Mouse (Mus musculus): ENCODE results near the gene Kcnh4. TPM values are rescaled to one million over a fixed set of nuclear protein-coding genes. Genes with fewer than 3 reads are reported as not detected.

Gene Kcnh4
- polyA plus RNA-seq, 1 experiment from 2014 or later, result 3.4 TPM

DNA sequence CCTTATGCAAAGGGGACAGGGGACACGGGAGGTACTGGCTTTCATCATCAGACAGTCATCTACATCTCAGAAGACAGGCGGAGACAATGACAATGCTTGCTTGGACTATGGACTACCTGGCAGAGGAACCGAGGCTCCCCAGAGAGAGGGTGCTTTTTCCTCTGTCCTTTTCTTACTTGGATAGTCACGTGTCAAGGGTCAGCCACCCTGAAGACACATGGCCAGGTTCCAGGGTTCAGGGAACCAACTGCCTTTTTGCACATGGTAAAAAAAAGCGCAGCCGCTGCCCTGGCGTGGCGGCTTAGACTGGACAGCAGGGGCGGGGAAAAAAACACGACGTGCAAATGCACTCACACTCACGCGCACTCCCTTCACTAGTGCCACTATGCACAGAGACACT lies 22.8 kb upstream of the Kcnh4 start:
- Histone ChIP-seq H3K4me2 (no peak overlapping the region), H3K4me1 (no peaks in the 10 kb centered on the region), H3K9ac (no peak overlapping the region), H3K36me3 (ENCODE audit: poor library complexity, severe bottlenecking) (peaks cover 17% of the 10 kb centered on the region), H3K9me3 (replicated peaks) (no peaks in the 10 kb centered on the region), H3K27ac (no peak overlapping the region), H3K27me3 (no peaks in the 10 kb centered on the region), H3K4me3 (no peak overlapping the region)
- 90% methylated on average over 13 of the region's 13 CpGs for WGBS
- ATAC-seq, result no peak

DNA sequence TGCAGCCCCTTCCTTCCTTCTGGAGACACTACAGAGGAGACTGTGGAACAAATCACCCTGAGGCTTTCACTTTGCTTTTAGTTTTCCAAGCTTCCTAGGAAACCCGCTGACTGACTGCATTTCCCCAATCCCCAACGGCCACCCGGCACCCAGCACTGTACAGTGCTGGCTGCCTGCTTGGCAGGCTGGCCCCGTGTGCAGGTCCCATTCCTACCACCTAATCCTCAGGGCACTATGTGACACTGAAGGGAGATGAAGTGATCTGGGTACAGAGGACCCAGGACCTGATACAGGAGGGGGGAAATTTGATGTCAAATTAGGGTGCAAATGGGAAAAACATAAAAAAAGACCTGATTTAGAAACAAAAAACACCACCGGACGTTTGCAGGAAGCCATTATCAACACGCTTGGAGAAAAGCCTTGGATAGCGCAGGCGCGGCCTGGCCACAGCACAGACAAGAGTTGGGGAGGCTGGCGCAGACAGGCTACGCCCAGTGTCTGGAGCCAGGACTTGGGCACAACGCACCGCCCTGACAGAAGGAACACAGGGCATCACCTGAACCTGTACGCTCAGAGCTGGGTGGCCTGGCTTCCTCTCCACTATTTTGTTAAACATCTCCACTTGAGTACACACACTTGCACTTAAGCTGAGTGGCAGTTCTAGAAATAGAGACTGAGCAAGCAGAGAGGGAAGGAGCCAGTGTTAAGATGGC lies 22.2 kb upstream of the Kcnh4 start:
- Histone ChIP-seq H3K4me2 (no peak overlapping the region), H3K36me3 (ENCODE audit: poor library complexity, severe bottlenecking) (peaks cover 17% of the 10 kb centered on the region), H3K9me3 (replicated peaks) (no peaks in the 10 kb centered on the region), H3K9ac (no peak overlapping the region), H3K27me3 (no peaks in the 10 kb centered on the region), H3K4me3 (no peak overlapping the region), H3K4me1 (no peaks in the 10 kb centered on the region), H3K27ac (no peak overlapping the region)
- 90% methylated on average over 15 of the region's 15 CpGs for WGBS
- no peak for ATAC-seq

DNA sequence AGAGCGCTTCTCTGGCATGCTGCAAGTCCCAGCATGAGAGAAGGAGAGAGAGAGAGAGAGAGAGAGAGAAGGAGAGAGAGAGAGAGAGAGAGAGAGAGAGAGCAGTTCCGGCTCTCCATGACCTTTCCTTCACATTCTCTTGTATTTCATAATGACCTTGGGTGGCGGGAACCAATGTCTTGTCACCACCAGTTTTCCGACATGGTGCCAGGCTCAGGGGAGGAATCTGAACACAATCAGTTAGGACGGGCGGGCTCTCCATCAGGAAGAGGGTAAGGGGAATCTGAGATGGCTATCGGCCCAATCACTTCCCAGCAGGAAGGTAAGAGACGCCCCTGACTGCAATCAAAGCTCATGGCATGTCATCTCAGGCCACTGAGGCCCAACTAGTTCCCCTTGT lies 20.5 kb upstream of the Kcnh4 start:
- H3K9ac ChIP-seq, result no peak overlapping the region
- no peaks in the 10 kb centered on the region for H3K9me3 ChIP-seq (replicated peaks)
- no peaks in the 10 kb centered on the region for H3K27me3 ChIP-seq
- H3K4me3 ChIP-seq, result no peak overlapping the region
- H3K27ac ChIP-seq, result no peak overlapping the region; the same call in 1 of the 2 replicates
- H3K4me1 ChIP-seq, result no peaks in the 10 kb centered on the region
- no peak overlapping the region for H3K4me2 ChIP-seq
- no peak for ATAC-seq
- peaks cover 17% of the 10 kb centered on the region for H3K36me3 ChIP-seq (ENCODE audit: poor library complexity, severe bottlenecking)
- WGBS, result 79% methylated on average over 8 of the region's 8 CpGs

DNA sequence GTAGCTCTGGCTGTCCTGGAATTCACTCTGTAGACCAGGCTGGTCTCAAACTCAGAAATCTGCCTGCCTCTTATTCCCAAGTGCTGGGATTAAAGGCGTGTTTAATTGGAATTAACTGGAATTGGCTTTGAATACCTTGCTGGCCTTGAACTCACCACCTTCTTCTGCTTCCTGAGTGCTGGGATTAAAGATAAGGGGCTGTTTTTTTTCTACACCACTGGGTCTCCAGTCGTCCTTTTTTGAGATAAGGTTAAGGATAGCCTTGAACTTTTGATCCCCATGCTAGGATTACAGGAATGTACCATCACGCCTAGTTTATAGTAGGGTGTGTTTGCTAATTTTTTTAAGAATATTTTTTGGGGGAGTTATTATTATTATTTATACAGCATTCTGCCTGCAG lies 18.3 kb upstream of the Kcnh4 start:
- Histone ChIP-seq H3K4me2 (no peak overlapping the region), H3K27ac (no peak overlapping the region), H3K4me1 (no peaks in the 10 kb centered on the region), H3K27me3 (no peaks in the 10 kb centered on the region), H3K9ac (no peak overlapping the region), H3K36me3 (ENCODE audit: poor library complexity, severe bottlenecking) (peaks cover 10% of the 10 kb centered on the region), H3K4me3 (no peak overlapping the region), H3K9me3 (replicated peaks) (no peaks in the 10 kb centered on the region)
- 81% methylated on average over 3 of the region's 3 CpGs for WGBS
- no peak for ATAC-seq

DNA sequence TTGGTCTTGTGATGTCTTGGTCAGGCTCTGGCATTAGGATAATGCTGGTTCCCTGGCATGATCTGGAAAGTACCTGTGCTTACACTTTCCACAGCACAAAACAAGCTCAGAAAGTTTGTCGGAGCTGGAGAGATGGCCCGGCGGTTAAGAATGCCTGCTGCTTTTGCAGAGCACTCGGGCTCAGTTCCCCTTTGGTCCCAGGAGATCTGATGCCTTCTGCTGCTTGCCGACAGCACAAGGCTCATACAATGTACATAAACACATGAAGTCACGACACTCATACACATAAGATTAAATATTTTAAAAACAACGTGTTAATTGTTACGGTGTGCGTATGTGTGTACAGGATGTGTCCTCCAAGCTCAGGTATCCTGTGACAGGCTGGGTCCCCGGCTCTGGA lies 16.2 kb upstream of the Kcnh4 start:
- Histone ChIP-seq H3K9me3 (replicated peaks) (no peaks in the 10 kb centered on the region), H3K36me3 (ENCODE audit: poor library complexity, severe bottlenecking) (no peaks in the 10 kb centered on the region), H3K27ac (no peak overlapping the region), H3K27me3 (no peaks in the 10 kb centered on the region), H3K4me1 (no peaks in the 10 kb centered on the region), H3K9ac (no peak overlapping the region), H3K4me2 (no peak overlapping the region), H3K4me3 (no peak overlapping the region)
- 87% methylated on average over 10 of the region's 10 CpGs for WGBS
- ATAC-seq, result no peak

DNA sequence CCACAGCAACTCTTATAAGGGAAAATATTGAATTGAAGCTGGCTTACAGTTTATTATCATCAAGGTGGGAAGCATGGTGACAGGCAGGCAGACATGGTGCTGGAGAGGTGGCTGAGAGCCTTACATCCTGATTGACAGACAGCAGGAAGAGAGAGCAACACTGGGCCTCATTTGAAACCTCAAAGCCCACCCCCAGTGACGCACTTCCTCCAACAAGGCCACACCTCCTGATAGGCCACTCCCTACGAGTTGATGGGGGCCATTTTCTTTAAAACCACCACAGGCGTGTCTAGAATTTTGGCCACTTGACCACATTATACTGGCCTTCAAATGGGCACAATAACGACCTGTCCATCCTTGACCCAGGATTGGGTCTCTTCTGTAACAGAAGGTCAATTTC lies 14.5 kb upstream of the Kcnh4 start:
- ATAC-seq, result no peak
- Histone ChIP-seq H3K9ac (no peak overlapping the region), H3K4me2 (no peak overlapping the region), H3K36me3 (ENCODE audit: poor library complexity, severe bottlenecking) (no peaks in the 10 kb centered on the region), H3K27me3 (no peaks in the 10 kb centered on the region), H3K27ac (no peak overlapping the region), H3K4me1 (no peaks in the 10 kb centered on the region), H3K9me3 (replicated peaks) (no peaks in the 10 kb centered on the region), H3K4me3 (no peak overlapping the region)
- WGBS, result 81% methylated on average over 4 of the region's 4 CpGs

DNA sequence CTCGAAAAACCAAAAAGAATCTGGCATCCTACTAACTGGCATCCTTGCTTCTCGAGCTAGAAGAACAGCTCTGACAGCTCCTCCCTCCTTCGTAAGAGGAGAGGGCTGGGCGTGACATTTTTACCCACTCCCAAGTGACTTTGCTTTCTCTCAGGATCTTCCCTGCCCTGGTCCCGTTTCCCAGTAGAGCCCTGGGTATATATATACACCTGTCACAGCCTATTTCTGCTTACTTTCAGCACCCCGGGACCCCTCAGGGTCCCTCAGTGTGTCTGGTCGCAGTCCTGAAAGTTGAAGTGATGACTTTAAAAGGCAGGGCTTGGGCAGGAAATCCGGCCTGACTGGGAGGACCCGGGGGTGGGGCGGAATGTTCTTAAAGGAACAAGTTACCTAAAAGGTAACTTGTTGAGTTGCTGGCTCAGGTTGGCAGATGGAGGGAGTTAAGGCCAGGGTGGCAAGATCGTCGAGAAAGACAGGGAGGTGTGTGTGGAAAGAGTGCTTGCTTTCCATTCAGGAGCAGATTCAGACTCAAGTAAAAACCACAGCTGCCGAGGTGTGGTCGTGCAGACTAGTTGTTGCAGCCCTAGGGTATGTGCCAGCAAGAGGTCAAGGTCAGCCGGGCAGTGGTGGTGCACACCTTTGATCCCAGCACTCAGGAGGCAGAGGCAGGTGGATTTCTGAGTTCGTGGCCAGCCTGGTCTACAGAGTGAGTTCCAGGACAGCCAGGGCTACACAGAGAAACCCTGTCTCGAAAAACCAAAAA lies 11.1 kb upstream of the Kcnh4 start, which contains the start of gene Ghdc:
Ghdc (minus strand) TSS at position 312 of the 763 bp plus-strand sequence.
- H3K36me3 ChIP-seq (ENCODE audit: poor library complexity, severe bottlenecking), result no peaks in the 10 kb centered on the region
- ATAC-seq, result no peak
- 0 out of 2 replicates have a peak within 1 kb of the TSS, but pooled peaks have one; percentile 6 for H3K9ac ChIP-seq
- H3K4me1 ChIP-seq, result no peaks in the 10 kb centered on the region
- H3K4me2 ChIP-seq, result peak within 1 kb of the TSS; percentile 47
- H3K4me3 ChIP-seq, result peak within 1 kb of the TSS; percentile 33
- H3K27me3 ChIP-seq, result no peaks in the 10 kb centered on the region
- WGBS, result 30% methylated on average over 17 of the region's 17 CpGs
- no peak within 1 kb of the TSS for H3K27ac ChIP-seq
- H3K9me3 ChIP-seq (replicated peaks), result no peaks in the 10 kb centered on the region

DNA sequence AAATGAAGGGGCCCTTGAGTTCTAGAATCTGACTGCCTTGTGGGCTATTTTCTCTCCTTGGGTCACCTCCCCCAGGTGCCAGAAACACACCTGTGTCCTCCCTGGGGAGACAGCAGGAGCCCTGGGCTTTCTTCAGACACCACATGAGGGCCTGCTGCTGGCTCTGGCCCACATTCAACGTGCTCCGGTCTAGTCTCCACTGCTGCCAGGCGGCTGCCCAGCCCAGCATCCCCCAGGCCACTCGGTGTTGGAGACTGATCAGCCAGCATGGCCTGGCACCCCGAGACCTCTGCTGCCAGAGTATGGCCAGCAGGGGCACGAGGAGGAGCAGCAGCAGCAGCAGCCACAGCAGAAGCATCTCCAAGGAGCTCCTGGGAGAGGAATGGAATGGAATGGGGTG lies 10.2 kb upstream of the Kcnh4 start:
- H3K4me2 ChIP-seq, result peak overlapping the region; percentile 47
- no peak overlapping the region for H3K27ac ChIP-seq
- 68% methylated on average over 6 of the region's 6 CpGs for WGBS
- ATAC-seq, result no peak
- H3K4me3 ChIP-seq, result peak overlapping the region; percentile 33
- H3K36me3 ChIP-seq (ENCODE audit: poor library complexity, severe bottlenecking), result no peaks in the 10 kb centered on the region
- no peaks in the 10 kb centered on the region for H3K27me3 ChIP-seq
- H3K9me3 ChIP-seq (replicated peaks), result no peaks in the 10 kb centered on the region
- H3K9ac ChIP-seq, result no peak overlapping the region
- H3K4me1 ChIP-seq, result no peaks in the 10 kb centered on the region

DNA sequence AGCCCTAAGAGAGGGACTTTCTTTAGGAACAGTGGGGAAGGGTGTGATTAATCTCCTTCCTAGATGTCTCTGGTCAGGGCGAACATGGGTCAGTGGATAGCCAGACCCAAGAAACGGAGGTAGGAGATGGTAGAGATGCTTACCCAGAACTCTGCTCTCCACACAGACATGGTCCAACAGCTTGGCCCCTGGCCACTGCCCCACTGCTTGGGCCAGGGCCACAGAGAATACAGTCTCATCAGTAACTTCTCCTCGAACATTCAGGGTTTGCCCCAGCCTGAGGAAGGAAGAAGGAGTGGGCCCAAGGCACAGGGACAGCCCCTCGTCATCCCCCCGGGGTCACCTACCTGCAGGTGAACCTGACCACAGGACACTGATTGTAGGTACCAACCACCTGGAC lies 8.1 kb upstream of the Kcnh4 start:
- H3K4me1 ChIP-seq, result no peaks in the 10 kb centered on the region
- 88% methylated on average over 5 of the region's 5 CpGs for WGBS
- no peaks in the 10 kb centered on the region for H3K9me3 ChIP-seq (replicated peaks)
- no peaks in the 10 kb centered on the region for H3K27me3 ChIP-seq
- H3K4me3 ChIP-seq, result no peak overlapping the region
- H3K27ac ChIP-seq, result no peak overlapping the region
- H3K36me3 ChIP-seq (ENCODE audit: poor library complexity, severe bottlenecking), result no peaks in the 10 kb centered on the region
- H3K9ac ChIP-seq, result no peak overlapping the region
- ATAC-seq, result no peak
- H3K4me2 ChIP-seq, result no peak overlapping the region

DNA sequence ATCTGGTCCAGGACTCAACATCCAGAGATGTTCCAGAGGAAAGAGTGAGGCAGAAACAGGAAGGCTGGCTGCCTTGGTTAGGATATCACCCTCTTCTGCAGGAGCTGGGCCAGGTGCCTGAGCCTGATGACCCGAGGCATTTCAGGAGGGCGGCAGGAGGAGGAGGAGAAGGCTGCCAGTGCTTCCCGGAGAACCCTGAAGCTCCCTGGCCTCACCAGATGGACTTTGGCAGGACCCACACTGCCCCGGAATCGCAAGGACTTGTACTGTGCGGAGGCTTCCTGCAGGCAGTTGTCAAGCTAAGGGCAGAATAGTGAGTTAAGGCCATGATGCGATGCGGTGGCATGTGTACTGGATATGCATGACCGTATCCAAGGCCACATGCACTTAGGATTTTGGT lies 7.0 kb upstream of the Kcnh4 start:
- no peak for ATAC-seq
- 83% methylated on average over 9 of the region's 9 CpGs for WGBS
- Histone ChIP-seq H3K4me2 (no peak overlapping the region), H3K9me3 (replicated peaks) (no peaks in the 10 kb centered on the region), H3K4me1 (peaks cover 6% of the 10 kb centered on the region), H3K36me3 (ENCODE audit: poor library complexity, severe bottlenecking) (no peaks in the 10 kb centered on the region), H3K4me3 (no peak overlapping the region), H3K27me3 (peaks cover 6% of the 10 kb centered on the region; the same call in 1 of the 2 replicates), H3K9ac (no peak overlapping the region), H3K27ac (no peak overlapping the region)

DNA sequence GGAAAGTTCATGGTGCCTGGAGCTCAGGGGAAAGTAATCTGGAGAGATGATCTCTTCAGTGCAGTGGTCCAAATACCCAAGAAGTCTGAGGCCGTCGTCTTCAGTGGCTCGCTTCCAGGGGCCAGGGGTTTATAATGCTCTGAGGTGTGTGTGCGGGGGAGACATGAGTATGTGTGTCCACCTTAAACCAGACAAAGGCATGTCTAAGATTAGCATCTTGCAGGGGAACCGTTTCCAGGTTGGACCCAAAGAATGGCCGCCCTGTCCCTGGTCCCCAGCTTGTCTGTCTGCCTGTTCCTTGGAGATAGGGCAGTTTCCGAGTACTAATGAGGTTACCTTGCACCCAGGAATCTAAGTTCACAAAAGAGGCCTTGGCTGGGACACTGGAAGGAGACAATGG lies 3.1 kb upstream of the Kcnh4 start, which contains the start of gene Hcrt:
Hcrt (minus strand) TSS at position 101 of the 400 bp plus-strand sequence.
- Histone ChIP-seq H3K9me3 (replicated peaks) (no peaks in the 10 kb centered on the region), H3K9ac (peak within 1 kb of the TSS; percentile 62), H3K36me3 (ENCODE audit: poor library complexity, severe bottlenecking) (no peaks in the 10 kb centered on the region), H3K4me3 (peak within 1 kb of the TSS; percentile 45), H3K4me1 (peaks cover 23% of the 10 kb centered on the region), H3K27me3 (peaks cover 25% of the 10 kb centered on the region), H3K4me2 (peak within 1 kb of the TSS; percentile 70), H3K27ac (no peak within 1 kb of the TSS; the same call in 1 of the 2 replicates)
- 87% methylated on average over 7 of the region's 7 CpGs for WGBS
- ATAC-seq, result no peak

DNA sequence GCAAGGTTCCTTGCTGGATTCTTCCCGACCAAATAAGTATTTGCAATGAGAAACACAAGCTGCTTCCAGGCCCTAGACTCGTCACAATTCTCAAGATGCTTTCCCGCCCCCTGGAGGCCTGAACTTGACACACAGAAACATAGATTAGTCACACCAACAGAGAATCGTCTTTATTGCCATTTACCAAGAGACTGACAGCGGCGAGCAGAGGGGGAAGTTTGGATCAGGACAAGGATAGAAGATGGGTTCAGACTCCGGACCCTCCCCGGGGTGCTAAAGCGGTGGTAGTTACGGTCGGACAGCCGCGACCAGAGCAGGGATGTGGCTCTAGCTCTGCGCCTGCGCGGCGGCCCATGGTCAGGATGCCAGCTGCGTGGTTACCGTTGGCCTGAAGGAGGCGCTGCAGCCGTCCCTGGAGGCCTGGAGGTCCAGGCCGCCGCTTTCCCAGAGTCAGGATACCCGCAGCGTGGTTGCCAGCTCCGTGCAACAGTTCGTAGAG lies 1.9 kb upstream of the Kcnh4 start:
- H3K4me2 ChIP-seq, result peak overlapping the region; percentile 70
- H3K27me3 ChIP-seq, result peaks cover 25% of the 10 kb centered on the region
- peak overlapping the region; percentile 62 for H3K9ac ChIP-seq
- ATAC-seq, result peak; percentile 56
- H3K36me3 ChIP-seq (ENCODE audit: poor library complexity, severe bottlenecking), result 0 out of 2 replicates have a peak, but pooled peaks cover under 1% of the 10 kb centered on the region
- no peak overlapping the region; the same call in 1 of the 2 replicates for H3K27ac ChIP-seq
- peak overlapping the region; percentile 45 for H3K4me3 ChIP-seq
- peaks cover 23% of the 10 kb centered on the region for H3K4me1 ChIP-seq
- H3K9me3 ChIP-seq (replicated peaks), result no peaks in the 10 kb centered on the region
- WGBS, result under 1% methylated on average over 27 of the region's 27 CpGs
